Mouse (Mus musculus): Measurements from ENCODE around the gene Prpf4. TPM values are rescaled to one million over a fixed set of nuclear protein-coding genes. Genes with fewer than 3 reads are reported as not detected.

Prpf4 gene
- total RNA-seq, 2 experiments from 2014 or later, result 12.4 to 12.6 TPM

- no peak for DNase-seq (ENCODE audit: extremely low spot score in 1 of 2, low spot score in 1 of 2)
Measured at GRCm38 (mm10) chr4:62433939-62434870, 25.6 kb downstream of the Prpf4 start.

GRCm38 (mm10) chr4:62435081-62435480 is 26.5 kb downstream of the Prpf4 start, which contains the start of gene Rnf183:
Gene Rnf183 (minus strand): TSS chr4:62435252.
- no peak for DNase-seq (ENCODE audit: extremely low spot score in 1 of 2, low spot score in 1 of 2)

GRCm38 (mm10) chr4:62437256-62437778 is 28.7 kb downstream of the Prpf4 start:
- no peak for DNase-seq (ENCODE audit: extremely low spot score in 1 of 2, low spot score in 1 of 2)

GRCm38 (mm10) chr4:62437871-62438270 is 29.3 kb downstream of the Prpf4 start:
- DNase-seq (ENCODE audit: extremely low spot score in 1 of 2, low spot score in 1 of 2), result no peak

GRCm38 (mm10) chr4:62439793-62440192 is 31.2 kb downstream of the Prpf4 start:
- DNase-seq (ENCODE audit: extremely low spot score in 1 of 2, low spot score in 1 of 2), result no peak

GRCm38 (mm10) chr4:62440544-62440943 is 31.9 kb downstream of the Prpf4 start:
- no peak for DNase-seq (ENCODE audit: extremely low spot score in 1 of 2, low spot score in 1 of 2)

- DNase-seq (ENCODE audit: extremely low spot score in 1 of 2, low spot score in 1 of 2), result no peak
Measured at GRCm38 (mm10) chr4:62440986-62441385, 32.4 kb downstream of the Prpf4 start.

- peak in 1 of 2 experiments; percentile 39 for DNase-seq (ENCODE audit: extremely low spot score in 1 of 2, low spot score in 1 of 2)
Measured at GRCm38 (mm10) chr4:62454995-62455394, 46.4 kb downstream of the Prpf4 start.

GRCm38 (mm10) chr4:62459081-62459480 is 50.5 kb downstream of the Prpf4 start:
- peak in 1 of 2 experiments; percentile 30 for DNase-seq (ENCODE audit: extremely low spot score in 1 of 2, low spot score in 1 of 2)

GRCm38 (mm10) chr4:62460348-62460747 is 51.8 kb downstream of the Prpf4 start:
- DNase-seq (ENCODE audit: extremely low spot score in 1 of 2, low spot score in 1 of 2), result no peak

GRCm38 (mm10) chr4:62463124-62463523 is 54.5 kb downstream of the Prpf4 start:
- no peak for DNase-seq (ENCODE audit: extremely low spot score in 1 of 2, low spot score in 1 of 2)

GRCm38 (mm10) chr4:62468158-62468557 is 59.6 kb downstream of the Prpf4 start:
- DNase-seq (ENCODE audit: extremely low spot score in 1 of 2, low spot score in 1 of 2), result no peak

- peak; percentile 80 to 81 for DNase-seq (ENCODE audit: extremely low spot score in 1 of 2, low spot score in 1 of 2)
Measured at GRCm38 (mm10) chr4:62470598-62471051, 62.0 kb downstream of the Prpf4 start, which contains the start of gene Wdr31. Gene Wdr31 (minus strand): TSS chr4:62470896.

GRCm38 (mm10) chr4:62472071-62472470 is 63.5 kb downstream of the Prpf4 start:
- no peak for DNase-seq (ENCODE audit: extremely low spot score in 1 of 2, low spot score in 1 of 2)

GRCm38 (mm10) chr4:62475131-62475530 is 66.5 kb downstream of the Prpf4 start:
- no peak for DNase-seq (ENCODE audit: extremely low spot score in 1 of 2, low spot score in 1 of 2)

GRCm38 (mm10) chr4:62475793-62476192 is 67.2 kb downstream of the Prpf4 start:
- DNase-seq (ENCODE audit: extremely low spot score in 1 of 2, low spot score in 1 of 2), result no peak

Other genes with a start within 250 kb of the Prpf4 start
- gene Zfp37, start 177.8 kb upstream of the Prpf4 start, total RNA-seq (2021), result 10 to 100 TPM; 22.9 to 25.6 TPM
- 1 to 10 TPM; 8.3 to 8.9 TPM for gene Slc31a2, start 146.2 kb upstream of the Prpf4 start, total RNA-seq (2021)
- gene Fkbp15, start 48.2 kb upstream of the Prpf4 start, total RNA-seq (2021), result 10 to 100 TPM; 38.1 to 44.2 TPM
- 10 to 100 TPM; 16.2 to 16.8 TPM for gene Slc31a1, start 48.1 kb upstream of the Prpf4 start, total RNA-seq (2021)
- gene Cdc26, start 155 bp upstream of the Prpf4 start, total RNA-seq (2021), result 10 to 100 TPM; 43.0 to 51.1 TPM
- gene Rnf183, start 26.5 kb downstream of the Prpf4 start, total RNA-seq (2021), result not detected
- gene Wdr31, start 62.1 kb downstream of the Prpf4 start, total RNA-seq (2021), result 1 to 10 TPM; 6.7 to 8.5 TPM
- gene Bspry, start 71.3 kb downstream of the Prpf4 start, total RNA-seq (2021), result under 1 TPM; 0.20 to 0.38 TPM
- 10 to 100 TPM in 1 of 2 experiments, 1 to 10 TPM in 1; 9.4 to 10.7 TPM for gene Hdhd3, start 94.7 kb downstream of the Prpf4 start, total RNA-seq (2021)
- 10 to 100 TPM; 25.8 to 28.9 TPM for gene Alad, start 111.1 kb downstream of the Prpf4 start, total RNA-seq (2021)
- gene Pole3, start 116.3 kb downstream of the Prpf4 start, total RNA-seq (2021), result 10 to 100 TPM; 21.0 to 21.9 TPM
- gene 4933430I17Rik, start 116.6 kb downstream of the Prpf4 start, total RNA-seq (2021), result under 1 TPM; 0.21 to 0.54 TPM
- gene Rgs3, start 151.1 kb downstream of the Prpf4 start, total RNA-seq (2021), result 10 to 100 TPM; 18.9 to 23.6 TPM

Data from layer of hippocampus, postnatal 25 days (tissue).